Comparison of ENCODE assay signal across 8 mouse cellular contexts in genomic region chr2:124611226-124611625, GRCm38 (mm10).
A peak's percentile ranks its signal among the peaks of the same experiment; 100 is the strongest.
DNase-seq lines count a peak whose midpoint lies in the region; ATAC-seq lines count a peak whose summit lies in the region.

No protein-coding gene starts in this region.

- H3K4me2 ChIP-seq in heart, embryonic 14.5 days (ENCODE audit: low read length), result peak overlapping the region; percentile 72
- H3K4me2 ChIP-seq in embryonic facial prominence, embryonic 12.5 days (replicated peaks), result peak overlapping the region; percentile 80
- H3K4me2 ChIP-seq in hindbrain, embryonic 16.5 days (ENCODE audit: low read length), result peak overlapping the region; percentile 80
- H3K4me2 ChIP-seq in midbrain, embryonic 16.5 days (ENCODE audit: low read length), result peak overlapping the region; percentile 98

- peak overlapping the region; percentile 89 to 90 for H3K4me3 ChIP-seq in heart, embryonic 14.5 days (ENCODE audit: control insufficient read depth in 1 of 2, insufficient read depth in 1 of 2, low read depth in 1 of 2, low read length in 2 of 2)
- H3K4me3 ChIP-seq in embryonic facial prominence, embryonic 12.5 days, result peak overlapping the region; percentile 78
- peak overlapping the region; percentile 66 for H3K4me3 ChIP-seq in hindbrain, embryonic 16.5 days (ENCODE audit: low read length)
- H3K4me3 ChIP-seq in midbrain, embryonic 16.5 days (ENCODE audit: low read depth, low read length), result peak overlapping the region; percentile 58

- ATAC-seq in heart, embryonic 14.5 days (ENCODE audit: insufficient number of reproducible peaks, insufficient read depth, low FRiP score, low read depth), result no peak
- ATAC-seq in embryonic facial prominence, embryonic 12.5 days (ENCODE audit: insufficient number of reproducible peaks, insufficient read depth, low FRiP score, low TSS enrichment), result no peak
- ATAC-seq in hindbrain, embryonic 16.5 days, result no peak
- no peak for ATAC-seq in midbrain, embryonic 16.5 days

- intact Hi-C loops in heart, postnatal 36 days (cut with DNase I), result loop anchor here (2.0 to 5.0 kb wide), 6 partner anchors 41 to 511 kb away; partner anchors contain the start of gene Myef2

- peak overlapping the region; percentile 96 for H3K9ac ChIP-seq in heart, embryonic 14.5 days (ENCODE audit: low read length)
- peak overlapping the region; percentile 77; the same call in 1 of the 2 replicates for H3K9ac ChIP-seq in embryonic facial prominence, embryonic 12.5 days
- peak overlapping the region; percentile 89 for H3K9ac ChIP-seq in hindbrain, embryonic 16.5 days (ENCODE audit: low read depth, low read length)
- H3K9ac ChIP-seq in midbrain, embryonic 16.5 days (ENCODE audit: low read depth, low read length), result peak overlapping the region; percentile 85

- H3K4me1 ChIP-seq in heart, embryonic 14.5 days (ENCODE audit: control insufficient read depth in 2 of 2, insufficient read depth in 2 of 2, low read length in 2 of 2), result peaks cover 31 to 56% of the 10 kb centered on the region in 2 experiments
- peaks cover 14% of the 10 kb centered on the region; the same call in 1 of the 2 replicates for H3K4me1 ChIP-seq in embryonic facial prominence, embryonic 12.5 days
- peaks cover 39% of the 10 kb centered on the region for H3K4me1 ChIP-seq in hindbrain, embryonic 16.5 days (ENCODE audit: control insufficient read depth, insufficient read depth, low read depth, low read length)
- H3K4me1 ChIP-seq in midbrain, embryonic 16.5 days (ENCODE audit: control insufficient read depth, insufficient read depth, low read length), result peaks cover 13% of the 10 kb centered on the region

- H3K27ac ChIP-seq in heart, embryonic 14.5 days (replicated peaks in 1 of 2; ENCODE audit: control insufficient read depth in 1 of 2, insufficient read depth in 1 of 2, low read depth in 2 of 2, low read length in 2 of 2), result peak overlapping the region; percentile 97 to 98; a peak in 3 of 4 replicates
- H3K27ac ChIP-seq in embryonic facial prominence, embryonic 12.5 days, result no peak overlapping the region
- H3K27ac ChIP-seq in hindbrain, embryonic 16.5 days (ENCODE audit: low read depth, low read length), result peak overlapping the region; percentile 70
- H3K27ac ChIP-seq in midbrain, embryonic 16.5 days (ENCODE audit: low read length), result peak overlapping the region; percentile 89; the same call in 1 of the 2 replicates

- H3K9me3 ChIP-seq in heart, embryonic 14.5 days (ENCODE audit: control insufficient read depth, low read length), result no peaks in the 10 kb centered on the region
- H3K9me3 ChIP-seq in embryonic facial prominence, embryonic 12.5 days, result no peaks in the 10 kb centered on the region
- no peaks in the 10 kb centered on the region for H3K9me3 ChIP-seq in hindbrain, embryonic 16.5 days (ENCODE audit: control insufficient read depth, low read length)
- H3K9me3 ChIP-seq in midbrain, embryonic 16.5 days (replicated peaks; ENCODE audit: control insufficient read depth, low read length, poor library complexity, severe bottlenecking), result no peaks in the 10 kb centered on the region

- DNase-seq in heart, postnatal 36 days, result no peak
- no peak for DNase-seq in retina, postnatal 1 day
- no peak for DNase-seq in urinary bladder, postnatal 14 days (ENCODE audit: low spot score)
- no peak for DNase-seq in testis, postnatal 14 days (ENCODE audit: low spot score)

- WGBS in heart, embryonic 14.5 days, result 9% methylated on average over 13 of the region's 13 CpGs
- 15% methylated on average over 13 of the region's 13 CpGs for WGBS in embryonic facial prominence, embryonic 12.5 days
- WGBS in hindbrain, embryonic 16.5 days, result 12% methylated on average over 13 of the region's 13 CpGs
- WGBS in midbrain, embryonic 16.5 days, result 25% methylated on average over 13 of the region's 13 CpGs

- H3K27me3 ChIP-seq in heart, embryonic 14.5 days (ENCODE audit: control insufficient read depth, insufficient read depth, low read length), result no peaks in the 10 kb centered on the region
- H3K27me3 ChIP-seq in embryonic facial prominence, embryonic 12.5 days, result peaks cover 7% of the 10 kb centered on the region; the same call in 1 of the 2 replicates
- no peaks in the 10 kb centered on the region for H3K27me3 ChIP-seq in hindbrain, embryonic 16.5 days (replicated peaks; ENCODE audit: control insufficient read depth, insufficient read depth, low read length)
- 0 out of 2 replicates have a peak, but pooled peaks cover 2% of the 10 kb centered on the region for H3K27me3 ChIP-seq in midbrain, embryonic 16.5 days (ENCODE audit: control insufficient read depth, insufficient read depth, low read depth, low read length)

- H3K36me3 ChIP-seq in heart, embryonic 14.5 days (ENCODE audit: control insufficient read depth, insufficient read depth, low read length), result 0 out of 2 replicates have a peak, but pooled peaks cover 9% of the 10 kb centered on the region
- no peaks in the 10 kb centered on the region for H3K36me3 ChIP-seq in embryonic facial prominence, embryonic 12.5 days
- H3K36me3 ChIP-seq in hindbrain, embryonic 16.5 days (ENCODE audit: control insufficient read depth, insufficient read depth, low read length), result no peaks in the 10 kb centered on the region
- no peaks in the 10 kb centered on the region for H3K36me3 ChIP-seq in midbrain, embryonic 16.5 days (ENCODE audit: control insufficient read depth, insufficient read depth, low read length)
